Mouse (Mus musculus) embryo, embryonic 10.5 days (tissue): ENCODE data around the gene Gab3.
"Not testable (repeated sequence)": the region's sequence is repeated elsewhere in the genome, so short reads cannot be mapped to it uniquely, and the experiment has no call there.

Source experiments
- DNase-seq: peaks from one replicate; pipeline ENCODE4 v3.0.0-alpha.2; 2015; ENCODE audit warnings: low spot score

Gab3 gene

GRCm38 (mm10) chrX:75034054-75034453, 51.2 kb downstream of the Gab3 start:
- DNase-seq: not testable (repeated sequence)

GRCm38 (mm10) chrX:74983734-74984133, 101.5 kb downstream of the Gab3 start:
- no peak for DNase-seq

DNA sequence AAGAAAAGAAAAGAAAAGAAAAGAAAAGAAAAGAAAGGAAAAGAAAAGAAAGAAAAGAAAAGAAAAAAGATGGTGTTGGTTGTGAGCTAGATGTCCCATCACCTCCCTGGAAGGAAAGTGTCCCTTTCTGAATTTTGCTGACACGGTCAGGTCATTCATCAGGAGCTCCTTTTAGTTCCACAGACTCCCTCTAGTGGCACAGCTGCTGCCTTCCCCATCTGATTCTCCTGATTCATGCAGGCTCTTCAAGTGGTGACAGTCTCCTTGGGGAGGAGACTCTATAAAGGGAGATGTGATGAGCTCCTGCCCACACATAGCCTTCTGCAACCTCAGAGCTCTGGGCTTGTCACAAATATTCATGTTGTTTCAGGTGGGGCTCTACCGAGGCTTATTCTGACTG, 122.4 kb downstream of the Gab3 start:
- peak; percentile 6 for DNase-seq

- DNase-seq: not testable (repeated sequence)
These were observed 126.1 kb downstream of the Gab3 start for GRCm38 (mm10) chrX:74959161-74959560.
